Mouse (Mus musculus): ENCODE measurements around the gene Tpst1.

Tpst1 gene

GRCm38 (mm10) chr5:130144334-130145312, 71.5 kb downstream of the Tpst1 start, which contains the start of gene Kctd7:
Gene Kctd7, plus strand, starts transcription at chr5:130144861.
- peak; percentile 98 for DNase-seq

GRCm38 (mm10) chr5:130145961-130146360, 72.8 kb downstream of the Tpst1 start:
- no peak for DNase-seq

GRCm38 (mm10) chr5:130149726-130150310, 76.7 kb downstream of the Tpst1 start:
- DNase-seq: no peak

GRCm38 (mm10) chr5:130154286-130154685, 81.2 kb downstream of the Tpst1 start:
- DNase-seq: no peak

GRCm38 (mm10) chr5:130158545-130158944, 85.4 kb downstream of the Tpst1 start:
- DNase-seq: no peak

- DNase-seq: no peak
Observed at GRCm38 (mm10) chr5:130159761-130160201, 86.7 kb downstream of the Tpst1 start.

- DNase-seq: peak; percentile 84
Observed at GRCm38 (mm10) chr5:130163670-130164069, 90.5 kb downstream of the Tpst1 start.

GRCm38 (mm10) chr5:130165213-130165612, 92.1 kb downstream of the Tpst1 start:
- DNase-seq: no peak

GRCm38 (mm10) chr5:130169109-130169508, 96.0 kb downstream of the Tpst1 start:
- DNase-seq: no peak

- DNase-seq: no peak
Observed at GRCm38 (mm10) chr5:130170666-130171422, 97.7 kb downstream of the Tpst1 start.

GRCm38 (mm10) chr5:130171423-130171954, 98.4 kb downstream of the Tpst1 start, which contains the start of gene Rabgef1:
Gene Rabgef1, plus strand, starts transcription at chr5:130171798.
- peak; percentile 94 for DNase-seq

GRCm38 (mm10) chr5:130171956-130172601, 99.0 kb downstream of the Tpst1 start:
- DNase-seq: peak; percentile 46

GRCm38 (mm10) chr5:130173012-130173411, 99.9 kb downstream of the Tpst1 start:
- no peak for DNase-seq

GRCm38 (mm10) chr5:130177871-130178270, 104.7 kb downstream of the Tpst1 start:
- no peak for DNase-seq

GRCm38 (mm10) chr5:130180362-130180761, 107.2 kb downstream of the Tpst1 start:
- no peak for DNase-seq

GRCm38 (mm10) chr5:130181740-130182540, 108.8 kb downstream of the Tpst1 start:
- no peak for DNase-seq

- no peak for DNase-seq
Observed at GRCm38 (mm10) chr5:130182541-130182821, 109.4 kb downstream of the Tpst1 start.

- no peak for DNase-seq
Observed at GRCm38 (mm10) chr5:130184193-130184856, 111.2 kb downstream of the Tpst1 start.

GRCm38 (mm10) chr5:130185312-130185711, 112.2 kb downstream of the Tpst1 start:
- DNase-seq: no peak
